Mouse (Mus musculus) stomach, postnatal 0 days (tissue): ENCODE results near the gene Ipmk. TPM values are rescaled to one million over a fixed set of nuclear protein-coding genes. Genes with fewer than 3 reads are reported as not detected.

Source experiments
- ATAC-seq: fragments of 200-750 bp; cut with Nextera tagmentation; 2 replicates; pipeline ENCODE4 v1.8.0; 2017; ENCODE audit not compliant: low FRiP score, low TSS enrichment
- DNase-seq: peaks from one replicate; pipeline ENCODE4 v3.0.0-alpha.2; 2016; ENCODE audit warnings: low spot score
- H3K27ac ChIP-seq: fragments of 300-500 bp; sonication (generic); replicated peaks from 2 replicates; pipeline ENCODE4 v1.5.1; 2014; ENCODE audit warnings: mild to moderate bottlenecking, control low read depth
- H3K27me3 ChIP-seq: fragments of 300-500 bp; sonication (generic); 2 replicates; pipeline ENCODE4 v1.6.1; 2014; ENCODE audit warnings: low read length; ENCODE audit not compliant: control insufficient read depth, insufficient read depth
- H3K36me3 ChIP-seq: fragments of 300-500 bp; sonication (generic); 2 replicates; pipeline ENCODE4 v1.6.1; 2014; ENCODE audit warnings: low read length, mixed read lengths; ENCODE audit not compliant: control insufficient read depth, insufficient read depth
- H3K4me1 ChIP-seq: fragments of 300-500 bp; sonication (generic); replicated peaks from 2 replicates; pipeline ENCODE4 v1.6.1; 2014; ENCODE audit warnings: antibody characterized with exemption; ENCODE audit not compliant: control insufficient read depth, insufficient read depth
- H3K4me2 ChIP-seq: fragments of 300-500 bp; sonication (generic); replicated peaks from 2 replicates; pipeline ENCODE4 v1.6.1; 2014; ENCODE audit warnings: low read depth, mild to moderate bottlenecking, control low read depth, moderate library complexity
- H3K4me3 ChIP-seq: fragments of 300-500 bp; sonication (generic); 2 replicates; pipeline ENCODE4 v1.5.1; 2014; ENCODE audit warnings: low read depth, low read length, control low read depth
- H3K9ac ChIP-seq: fragments of 300-500 bp; sonication (generic); 2 replicates; pipeline ENCODE4 v1.6.1; 2014; ENCODE audit warnings: mild to moderate bottlenecking, low read length, control low read depth, mixed read lengths
- H3K9me3 ChIP-seq: fragments of 300-500 bp; sonication (generic); 2 replicates; pipeline ENCODE4 v1.6.1; 2016; ENCODE audit warnings: low read length; ENCODE audit not compliant: control insufficient read depth
- CTCF ChIP-seq: IDR thresholded peaks from 2 replicates; pipeline ENCODE4 v1.5.1; 2016; ENCODE audit warnings: antibody characterized with exemption, low read depth, mild to moderate bottlenecking, moderate library complexity
- EP300 ChIP-seq: optimal IDR thresholded peaks from 2 replicates; pipeline ENCODE3; 2016; ENCODE audit warnings: antibody characterized with exemption
- WGBS: fragments of 180-500 bp; shearing (Covaris S2); extraction: QIAGEN DNeasy Blood & Tissue Kit; methylation state at CpG from one replicate; pipeline ENCODE4 v1.1.7; 2014; 5-methylcytosine and 5-hydroxymethylcytosine counted together
- polyA plus RNA-seq: library from polyadenylated mRNA; unstranded; fragments of >200 nt; fragmentation: Nextera tagmentation; extraction: Ambion mirVana; gene quantifications from 2 replicates; pipeline ENCODE4 v1.2.1, GENCODE M21; 2015

The Ipmk gene
- polyA plus RNA-seq: 9.0 and 9.7 TPM in 2 replicates

DNA sequence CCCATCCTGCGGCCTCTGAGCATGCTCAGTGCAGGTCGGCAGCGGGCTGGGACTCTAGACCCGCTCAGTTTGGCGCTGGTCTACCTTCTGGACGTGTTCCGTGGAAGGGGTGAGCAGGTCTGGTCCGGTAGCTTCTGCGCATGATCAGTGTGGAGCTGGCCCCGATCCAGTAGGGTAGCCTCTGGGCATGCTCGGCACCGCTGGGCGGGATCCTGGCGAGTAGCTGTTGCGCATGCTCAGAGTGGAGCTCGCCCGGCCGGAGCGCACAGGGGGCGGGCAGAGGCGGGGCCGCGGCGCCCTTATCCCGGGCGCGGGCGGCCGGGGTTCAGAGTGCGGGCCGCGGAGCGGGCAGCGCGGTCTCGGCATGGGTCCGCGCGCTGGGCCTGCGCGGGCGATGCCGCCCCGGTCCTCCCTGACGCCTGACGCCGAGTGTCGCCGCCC, at the start of gene Ipmk:
Ipmk (plus strand) TSS at position 255 of the 441 bp plus-strand sequence.
- ATAC-seq: peak; percentile 92
- WGBS: under 1% methylated on average over 43 of the region's 49 CpGs

DNA sequence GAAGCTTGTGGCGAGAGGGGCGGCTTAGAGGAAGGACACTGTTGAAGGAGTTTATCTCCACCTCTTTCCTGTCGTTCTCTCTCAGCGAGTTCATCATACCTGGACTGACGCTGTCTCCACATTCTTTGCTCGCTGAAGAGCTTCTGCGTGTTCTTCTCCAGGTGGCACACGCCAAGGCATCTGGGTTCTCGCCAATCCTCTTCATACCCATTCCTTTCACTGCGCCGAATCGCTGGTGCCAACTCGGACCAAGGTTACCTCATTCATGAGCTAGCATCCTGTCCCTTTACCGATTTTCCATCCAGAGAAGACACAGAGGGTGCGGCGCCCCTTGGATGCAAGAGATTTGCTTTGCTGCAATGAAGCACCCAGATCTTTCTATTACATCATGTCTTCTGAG, 47.4 kb upstream of the Ipmk start:
- H3K36me3 ChIP-seq: no peaks in the 10 kb centered on the region
- H3K4me2 ChIP-seq: no peak overlapping the region
- H3K4me3 ChIP-seq: no peak overlapping the region
- no peak overlapping the region for H3K9ac ChIP-seq
- DNase-seq (no peak), ATAC-seq (no peak)
- TF ChIP-seq EP300 (no peak), CTCF (no peak)
- H3K9me3 ChIP-seq: no peaks in the 10 kb centered on the region
- H3K27ac ChIP-seq: no peak overlapping the region
- no peaks in the 10 kb centered on the region for H3K27me3 ChIP-seq
- WGBS: 76% methylated on average over 16 of the region's 16 CpGs
- no peaks in the 10 kb centered on the region for H3K4me1 ChIP-seq

More for the DNA sequence above, at the start of gene Ipmk:
- Histone ChIP-seq H3K36me3 (no peaks in the 10 kb centered on the region), H3K9ac (peak within 1 kb of the TSS; percentile 82), H3K4me2 (peak within 1 kb of the TSS; percentile 96), H3K27ac (peak within 1 kb of the TSS; percentile 92), H3K9me3 (no peaks in the 10 kb centered on the region), H3K4me3 (peak within 1 kb of the TSS; percentile 84), H3K4me1 (peaks cover 5% of the 10 kb centered on the region), H3K27me3 (no peaks in the 10 kb centered on the region)
- TF ChIP-seq CTCF (no peak), EP300 (no peak)
- DNase-seq: peak; percentile 98

DNA sequence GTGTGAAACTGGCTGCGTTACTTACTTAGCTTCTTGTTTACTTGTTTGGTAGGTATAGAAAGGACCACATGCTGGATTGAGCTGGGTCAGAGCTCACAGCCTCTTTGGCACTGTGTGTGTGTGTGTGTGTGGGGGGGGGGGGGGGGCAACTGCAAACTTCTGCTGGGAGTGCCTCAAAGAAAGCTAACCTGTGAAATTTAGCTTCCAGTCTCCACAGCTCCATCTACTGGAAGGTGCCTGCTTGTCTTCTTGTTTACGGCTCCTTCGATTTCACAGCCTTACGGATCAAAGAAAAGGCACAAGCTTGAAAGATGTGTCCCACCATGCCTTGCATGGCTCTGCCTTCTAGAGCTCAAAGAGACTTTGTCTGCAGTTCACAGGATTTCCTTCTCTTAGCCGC, 45.1 kb upstream of the Ipmk start:
- no peak overlapping the region for H3K27ac ChIP-seq
- peak; percentile 66 for TF ChIP-seq CTCF
- no peak for TF ChIP-seq EP300
- H3K27me3 ChIP-seq: no peaks in the 10 kb centered on the region
- H3K4me1 ChIP-seq: no peaks in the 10 kb centered on the region
- WGBS: 25% methylated on average over 5 of the region's 5 CpGs
- no peak overlapping the region for H3K4me3 ChIP-seq
- H3K4me2 ChIP-seq: no peak overlapping the region
- no peaks in the 10 kb centered on the region for H3K36me3 ChIP-seq
- peak; percentile 29 for DNase-seq
- H3K9me3 ChIP-seq: no peaks in the 10 kb centered on the region
- H3K9ac ChIP-seq: no peak overlapping the region
- ATAC-seq: no peak

DNA sequence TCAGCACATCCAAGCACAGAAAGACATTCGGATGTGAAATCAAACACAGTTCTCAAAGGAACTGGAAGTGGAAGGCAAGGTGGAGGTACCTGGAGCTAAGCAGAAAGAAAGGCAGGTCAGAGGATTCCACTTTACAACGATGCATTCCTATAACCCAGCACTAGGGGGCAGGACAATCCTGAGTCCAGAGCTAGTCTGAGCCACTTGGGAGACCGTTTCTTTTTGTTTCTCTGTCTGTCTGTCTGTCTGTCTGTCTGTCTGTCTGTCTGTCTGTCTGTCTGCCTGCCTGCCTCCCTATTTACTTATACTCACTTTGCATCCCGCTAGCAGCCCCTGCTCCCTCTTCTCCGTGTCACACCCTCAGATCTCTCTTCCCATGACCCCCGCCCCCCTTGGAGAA, 41.4 kb upstream of the Ipmk start:
- H3K27me3 ChIP-seq: no peaks in the 10 kb centered on the region
- WGBS: 25% methylated on average over 6 of the region's 6 CpGs
- H3K4me1 ChIP-seq: no peaks in the 10 kb centered on the region
- peak overlapping the region; percentile 20; the same call in 1 of the 2 replicates for H3K4me2 ChIP-seq
- TF ChIP-seq EP300 (no peak), CTCF (peak; percentile 75)
- H3K27ac ChIP-seq: no peak overlapping the region
- DNase-seq (peak; percentile 36), ATAC-seq (no peak)
- H3K9me3 ChIP-seq: no peaks in the 10 kb centered on the region
- H3K4me3 ChIP-seq: no peak overlapping the region
- H3K9ac ChIP-seq: no peak overlapping the region
- H3K36me3 ChIP-seq: no peaks in the 10 kb centered on the region

DNA sequence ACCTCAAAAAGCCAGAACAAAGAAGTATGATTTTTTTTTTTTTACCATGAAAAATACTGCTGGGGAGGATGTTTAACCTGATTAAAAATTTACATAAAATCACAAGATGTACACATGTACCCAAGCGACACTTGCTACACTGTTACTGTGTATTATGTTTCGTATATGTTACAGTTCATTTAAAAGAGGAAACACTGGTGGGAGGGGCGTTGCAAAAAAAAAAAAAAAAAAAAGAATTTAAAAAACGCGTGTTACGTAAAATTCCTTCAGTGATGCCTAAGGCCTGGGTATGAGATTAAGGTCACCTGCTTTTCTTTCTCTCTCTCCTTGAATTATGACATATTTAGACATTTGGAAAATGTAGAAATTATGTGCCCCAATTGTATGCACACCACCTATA, 40.8 kb upstream of the Ipmk start:
- no peak for DNase-seq
- Histone ChIP-seq H3K27ac (no peak overlapping the region), H3K4me3 (no peak overlapping the region), H3K36me3 (no peaks in the 10 kb centered on the region), H3K4me2 (no peak overlapping the region), H3K4me1 (no peaks in the 10 kb centered on the region), H3K9ac (no peak overlapping the region), H3K9me3 (no peaks in the 10 kb centered on the region), H3K27me3 (no peaks in the 10 kb centered on the region)
- ATAC-seq: no peak
- WGBS: 65% methylated on average over 6 of the region's 6 CpGs
- TF ChIP-seq CTCF (no peak), EP300 (no peak)

DNA sequence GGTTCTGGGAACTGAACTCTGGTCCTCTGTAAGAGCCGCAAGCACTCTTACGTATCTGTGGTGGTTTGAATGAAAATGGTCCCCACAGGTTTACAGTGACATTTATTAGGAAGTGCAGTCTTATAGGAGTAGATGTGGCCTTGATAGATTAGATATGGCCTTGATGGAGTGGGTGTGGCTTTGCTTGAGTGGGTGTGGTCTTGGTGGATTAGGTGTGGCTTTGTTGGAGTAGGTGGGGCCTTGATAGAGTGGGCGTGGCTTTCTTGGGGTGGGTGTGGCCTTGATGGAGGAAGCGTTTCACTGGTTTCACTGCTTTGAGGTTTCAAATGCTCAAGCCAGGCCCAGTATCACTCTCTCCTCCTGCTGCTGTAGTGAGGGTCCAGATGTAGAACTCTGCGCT, 39.4 kb upstream of the Ipmk start:
- DNase-seq (no peak), ATAC-seq (no peak)
- Histone ChIP-seq H3K9ac (no peak overlapping the region), H3K9me3 (no peaks in the 10 kb centered on the region), H3K4me1 (no peaks in the 10 kb centered on the region), H3K4me3 (no peak overlapping the region), H3K27me3 (no peaks in the 10 kb centered on the region), H3K36me3 (no peaks in the 10 kb centered on the region), H3K27ac (no peak overlapping the region), H3K4me2 (no peak overlapping the region)
- 78% methylated on average over 5 of the region's 5 CpGs for WGBS
- TF ChIP-seq CTCF: no peak
